Mouse (Mus musculus) hindbrain, embryonic 11.5 days (tissue): ENCODE measurements around the gene Dolk. TPM values are rescaled to one million over a fixed set of nuclear protein-coding genes. Genes with fewer than 3 reads are reported as not detected.

Source experiments
- ATAC-seq: fragments of 200-750 bp; cut with Nextera tagmentation; 2 replicates; pipeline ENCODE4 v1.8.0; 2017; ENCODE audit warnings: mild to moderate bottlenecking, moderate TSS enrichment, moderate library complexity; ENCODE audit not compliant: low FRiP score
- DNase-seq: peaks from one replicate; pipeline ENCODE4 v3.0.0-alpha.2; 2015; ENCODE audit warnings: low spot score
- H3K27ac ChIP-seq: fragments of 300-500 bp; sonication (generic); 2 replicates; pipeline ENCODE4 v1.5.1; 2014; ENCODE audit warnings: mild to moderate bottlenecking, low read depth, low read length
- H3K27me3 ChIP-seq: fragments of 300-500 bp; sonication (generic); 2 replicates; pipeline ENCODE4 v1.6.1; 2014; ENCODE audit warnings: mild to moderate bottlenecking, low read length, moderate library complexity, mixed read lengths; ENCODE audit not compliant: control insufficient read depth, insufficient read depth
- H3K36me3 ChIP-seq: fragments of 300-500 bp; sonication (generic); 2 replicates; pipeline ENCODE4 v1.6.1; 2014; ENCODE audit warnings: mild to moderate bottlenecking, low read length, moderate library complexity, mixed read lengths; ENCODE audit not compliant: control insufficient read depth, insufficient read depth
- H3K4me1 ChIP-seq: fragments of 300-500 bp; sonication (generic); replicated peaks from 2 replicates; pipeline ENCODE4 v1.6.1; 2014; ENCODE audit warnings: low read length, mixed read lengths; ENCODE audit not compliant: control insufficient read depth, insufficient read depth
- H3K4me2 ChIP-seq: fragments of 300-500 bp; sonication (generic); replicated peaks from 2 replicates; pipeline ENCODE4 v1.6.1; 2014; ENCODE audit warnings: mild to moderate bottlenecking, low read depth, low read length
- H3K4me3 ChIP-seq: fragments of 300-500 bp; sonication (generic); 2 replicates; pipeline ENCODE4 v1.5.1; 2014; ENCODE audit warnings: low read depth, low read length
- H3K9ac ChIP-seq: fragments of 300-500 bp; sonication (generic); 2 replicates; pipeline ENCODE4 v1.6.1; 2014; ENCODE audit warnings: low read depth, low read length
- H3K9me3 ChIP-seq: fragments of 300-500 bp; sonication (generic); 2 replicates; pipeline ENCODE4 v1.6.1; 2016; ENCODE audit warnings: low read length; ENCODE audit not compliant: control insufficient read depth
- WGBS: fragments of 180-500 bp; shearing (Covaris S2); extraction: QIAGEN DNeasy Blood & Tissue Kit; methylation state at CpG from one replicate; pipeline ENCODE4 v1.1.7; 2014; 5-methylcytosine and 5-hydroxymethylcytosine counted together
- polyA plus RNA-seq: library from polyadenylated mRNA; unstranded; fragments of >200 nt; fragmentation: Nextera tagmentation; extraction: Ambion mirVana; gene quantifications from 2 replicates; pipeline ENCODE4 v1.2.1, GENCODE M21; 2014

The Dolk gene
- polyA plus RNA-seq, 1 experiment from 2014 or later: 24.1 TPM

DNA sequence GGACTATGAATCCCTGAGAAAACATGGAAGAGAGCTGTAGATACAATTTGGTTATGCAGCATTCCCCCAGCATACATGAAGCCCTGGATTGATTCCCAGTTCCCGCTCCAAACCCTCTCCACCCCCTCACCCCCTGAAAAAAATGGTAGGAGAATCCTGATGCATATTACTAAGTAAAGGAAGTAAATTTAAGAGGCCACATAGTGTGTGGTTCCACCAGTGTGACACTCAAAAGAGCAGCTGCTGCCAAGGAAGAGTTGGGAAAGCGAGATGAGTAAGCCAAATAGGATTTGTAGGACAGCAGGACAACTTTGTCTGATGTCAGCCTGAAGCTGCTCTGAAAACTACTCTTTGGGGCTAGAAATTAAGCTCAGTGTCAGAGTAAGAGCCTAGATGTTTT is 25.3 kb upstream of the Dolk start:
- no peak for DNase-seq
- Histone ChIP-seq H3K9me3 (no peaks in the 10 kb centered on the region), H3K36me3 (peaks cover 25% of the 10 kb centered on the region)

DNA sequence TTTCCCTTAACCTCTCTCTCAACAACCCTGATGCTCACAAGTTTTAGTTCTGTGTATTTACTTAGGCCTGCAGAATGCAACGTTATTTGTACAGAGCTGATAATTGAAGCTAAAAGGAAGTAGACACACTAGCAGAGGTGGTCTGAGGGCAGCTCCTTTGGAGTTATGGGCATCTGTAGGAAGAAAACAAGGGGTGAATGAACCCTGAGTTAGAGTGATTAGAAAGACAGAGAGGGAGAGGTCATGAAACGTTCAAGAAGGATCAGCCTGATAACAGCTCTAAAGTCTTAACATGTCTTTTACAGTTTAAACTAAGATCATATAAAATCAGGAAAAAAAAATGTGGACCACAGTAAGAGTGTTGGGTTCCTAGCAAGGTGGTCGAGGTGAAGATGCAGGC is 23.2 kb upstream of the Dolk start:
- ATAC-seq (no peak), DNase-seq (no peak)
- no peaks in the 10 kb centered on the region for H3K4me1 ChIP-seq
- no peaks in the 10 kb centered on the region for H3K9me3 ChIP-seq
- H3K36me3 ChIP-seq: peaks cover 14% of the 10 kb centered on the region
- no peak overlapping the region for H3K4me2 ChIP-seq
- H3K9ac ChIP-seq: no peak overlapping the region
- no peak overlapping the region for H3K4me3 ChIP-seq
- no peaks in the 10 kb centered on the region for H3K27me3 ChIP-seq
- 93% methylated on average over 3 of the region's 3 CpGs for WGBS
- H3K27ac ChIP-seq: no peak overlapping the region

More for the DNA sequence above, 25.3 kb upstream of the Dolk start:
- no peak overlapping the region for H3K9ac ChIP-seq
- H3K4me2 ChIP-seq: no peak overlapping the region
- 100% methylated on average over 2 of the region's 2 CpGs for WGBS
- H3K4me1 ChIP-seq: no peaks in the 10 kb centered on the region
- no peak overlapping the region for H3K4me3 ChIP-seq
- H3K27me3 ChIP-seq: no peaks in the 10 kb centered on the region
- no peak for ATAC-seq
- H3K27ac ChIP-seq: no peak overlapping the region

DNA sequence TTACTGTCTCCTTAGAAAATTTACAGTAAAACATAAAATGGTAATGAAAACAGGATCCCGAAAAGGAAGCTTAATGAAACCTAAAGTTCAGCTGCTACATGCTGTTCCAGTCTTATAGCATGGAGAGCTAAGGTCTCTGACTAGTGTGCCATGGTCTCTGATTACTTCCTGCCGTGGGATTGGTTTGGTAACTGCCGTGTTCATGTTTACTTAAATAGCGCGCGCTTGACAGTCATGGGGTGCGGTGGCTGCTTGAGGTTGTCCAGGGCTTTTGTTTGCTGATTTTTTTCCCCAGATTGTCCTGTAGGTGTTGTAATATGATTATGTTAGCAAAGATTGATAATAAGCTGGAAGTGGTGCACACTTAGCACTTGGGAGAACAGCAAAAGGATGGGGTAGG is 20.0 kb upstream of the Dolk start:
- H3K27me3 ChIP-seq: no peaks in the 10 kb centered on the region
- DNase-seq (no peak), ATAC-seq (no peak)
- no peak overlapping the region for H3K4me2 ChIP-seq
- H3K4me3 ChIP-seq: no peak overlapping the region
- no peaks in the 10 kb centered on the region for H3K9me3 ChIP-seq
- WGBS: 98% methylated on average over 7 of the region's 7 CpGs
- no peak overlapping the region for H3K27ac ChIP-seq
- H3K36me3 ChIP-seq: peaks cover 14% of the 10 kb centered on the region
- H3K9ac ChIP-seq: no peak overlapping the region
- no peaks in the 10 kb centered on the region for H3K4me1 ChIP-seq

DNA sequence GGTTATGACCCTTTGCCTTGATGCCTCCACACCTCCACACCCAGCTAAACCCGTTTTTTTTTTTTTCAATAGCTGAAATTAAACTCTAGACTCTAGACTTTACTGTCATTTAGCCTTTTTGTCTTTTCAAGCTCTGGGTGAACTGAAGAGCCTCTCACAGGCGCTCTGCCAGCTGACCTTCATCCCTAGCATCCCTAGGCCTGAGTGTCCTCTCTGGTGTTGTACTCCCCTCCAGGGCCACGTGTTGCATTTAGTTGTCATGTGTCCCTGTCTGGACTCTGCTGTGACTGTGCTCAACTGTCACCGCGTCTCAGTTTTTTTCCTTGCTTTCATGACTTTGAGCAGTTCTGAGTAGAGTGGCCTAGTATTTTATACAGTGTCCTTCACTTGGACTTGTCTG is 13.8 kb upstream of the Dolk start:
- ATAC-seq: no peak
- Histone ChIP-seq H3K4me3 (no peak overlapping the region), H3K27me3 (no peaks in the 10 kb centered on the region), H3K4me1 (no peaks in the 10 kb centered on the region), H3K4me2 (no peak overlapping the region), H3K9ac (no peak overlapping the region), H3K36me3 (peaks cover 4% of the 10 kb centered on the region; the same call in 1 of the 2 replicates), H3K9me3 (no peaks in the 10 kb centered on the region), H3K27ac (no peak overlapping the region)
- no peak for DNase-seq
- WGBS: 94% methylated on average over 5 of the region's 5 CpGs

DNA sequence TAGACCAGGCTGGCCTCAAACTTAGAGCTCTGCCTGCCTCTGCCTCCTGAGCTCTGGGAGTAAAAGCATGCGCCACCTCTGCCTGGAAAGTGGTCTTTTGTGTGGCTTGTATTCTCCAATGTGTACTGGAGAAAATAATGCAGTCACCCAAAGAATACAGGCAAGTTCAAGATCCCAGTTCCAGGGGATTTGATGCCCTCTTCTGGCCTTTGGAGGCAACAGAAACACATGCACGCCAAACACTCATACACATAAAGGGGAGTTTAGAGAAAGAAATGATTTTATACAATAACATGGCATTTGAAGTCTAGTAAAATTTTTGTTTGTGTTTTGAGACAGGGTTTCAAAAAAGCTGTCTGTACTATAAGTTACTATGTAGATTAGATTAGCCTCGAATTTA is 13.4 kb upstream of the Dolk start:
- ATAC-seq: no peak
- no peak for DNase-seq
- no peak overlapping the region for H3K9ac ChIP-seq
- 80% methylated on average over 3 of the region's 3 CpGs for WGBS
- no peak overlapping the region for H3K27ac ChIP-seq
- H3K36me3 ChIP-seq: peaks cover 2% of the 10 kb centered on the region; the same call in 1 of the 2 replicates
- no peaks in the 10 kb centered on the region for H3K27me3 ChIP-seq
- no peak overlapping the region for H3K4me2 ChIP-seq
- H3K4me3 ChIP-seq: no peak overlapping the region
- no peaks in the 10 kb centered on the region for H3K4me1 ChIP-seq
- H3K9me3 ChIP-seq: no peaks in the 10 kb centered on the region

DNA sequence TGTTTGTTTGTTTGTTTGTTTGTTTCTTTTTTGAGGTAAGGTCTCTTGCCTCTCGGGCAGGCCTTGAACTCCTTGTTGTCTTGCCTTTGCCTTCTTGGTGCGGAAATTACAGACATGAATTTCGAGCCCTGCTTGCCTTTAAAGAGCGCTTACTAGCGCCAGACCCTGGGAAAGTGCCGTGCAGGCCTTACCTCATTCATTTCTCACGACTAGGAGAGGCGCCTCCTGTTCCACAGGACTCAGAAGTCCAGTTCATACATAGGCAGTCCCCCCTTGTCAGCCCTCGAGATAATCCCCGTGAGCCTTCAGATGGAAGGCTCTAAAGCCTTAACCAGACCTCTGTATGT is 866 bp upstream of the Dolk start:
- WGBS: 3% methylated on average over 10 of the region's 10 CpGs
- no peak overlapping the region for H3K27ac ChIP-seq

DNA sequence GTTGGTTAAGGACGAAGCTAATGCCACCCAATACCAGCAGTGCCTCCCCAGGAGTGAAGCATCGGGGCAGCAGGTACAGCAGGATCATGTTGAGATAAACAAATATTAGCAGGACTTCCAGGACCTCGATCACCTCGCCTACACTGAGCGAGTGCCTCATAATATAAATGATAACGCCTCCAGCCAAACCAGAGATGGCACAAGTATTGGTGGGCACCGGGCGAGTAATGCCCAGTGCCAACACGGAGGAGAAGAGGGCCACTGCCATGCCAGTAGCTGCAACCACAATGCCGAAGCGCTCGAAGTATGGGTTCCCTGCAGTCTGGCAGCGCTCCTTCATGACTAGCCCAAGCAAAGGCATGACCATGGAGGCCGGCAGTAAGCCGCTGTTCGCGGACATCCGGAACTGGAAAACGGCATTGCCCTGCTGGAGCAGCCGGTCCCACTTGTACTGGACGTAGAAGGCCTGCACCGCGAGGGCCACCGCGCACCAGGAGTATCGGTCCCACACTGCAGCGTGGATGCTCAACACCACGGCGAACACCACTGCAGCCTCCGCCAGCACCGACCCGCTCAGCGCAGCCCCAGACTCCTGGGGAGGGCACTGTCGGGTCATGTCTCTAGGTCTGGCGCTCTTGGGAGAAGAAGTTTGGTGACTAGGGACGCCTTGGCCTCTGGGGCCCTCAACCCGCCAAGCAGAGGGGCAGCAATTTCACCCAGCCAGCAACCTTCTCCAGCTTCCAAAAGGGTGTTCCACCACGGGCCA is 535 bp downstream of the Dolk start:
- Histone ChIP-seq H3K4me1 (peaks cover 7% of the 10 kb centered on the region; the same call in 1 of the 2 replicates), H3K36me3 (no peaks in the 10 kb centered on the region), H3K4me2 (peak overlapping the region; percentile 83), H3K27ac (no peak overlapping the region), H3K9me3 (no peaks in the 10 kb centered on the region), H3K9ac (peak overlapping the region; percentile 64), H3K27me3 (no peaks in the 10 kb centered on the region), H3K4me3 (peak overlapping the region; percentile 86)
- no peak for DNase-seq
- ATAC-seq: peak; percentile 73
- 17% methylated on average over 38 of the region's 38 CpGs for WGBS

More for the DNA sequence above, 866 bp upstream of the Dolk start:
- Histone ChIP-seq H3K4me1 (peaks cover 7% of the 10 kb centered on the region; the same call in 1 of the 2 replicates), H3K4me2 (peak overlapping the region; percentile 83), H3K9ac (peak overlapping the region; percentile 86), H3K9me3 (no peaks in the 10 kb centered on the region), H3K4me3 (peak overlapping the region; percentile 86), H3K36me3 (no peaks in the 10 kb centered on the region), H3K27me3 (no peaks in the 10 kb centered on the region)
- peak; percentile 39 for DNase-seq
- ATAC-seq: no peak

DNA sequence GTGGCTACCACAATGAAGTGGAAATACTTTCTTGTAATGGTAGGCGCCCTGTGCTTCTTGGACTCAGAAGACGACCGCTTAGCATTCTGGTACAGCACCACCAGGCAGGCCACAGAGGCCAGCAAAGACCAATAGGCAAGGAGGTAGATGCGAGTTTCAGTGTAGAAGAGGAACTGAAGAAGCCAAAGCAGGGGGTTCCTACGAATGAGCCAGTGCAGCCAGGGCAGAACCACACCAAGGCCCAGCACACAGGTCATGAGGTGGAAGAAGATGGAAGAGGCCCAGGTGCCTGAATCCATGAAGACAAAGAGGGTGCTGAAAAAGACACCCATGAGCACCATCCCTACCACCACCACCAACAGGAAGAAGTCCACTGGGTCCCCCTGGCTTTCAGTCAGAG is 1.1 kb downstream of the Dolk start:
- H3K9ac ChIP-seq: no peak overlapping the region
- no peaks in the 10 kb centered on the region for H3K9me3 ChIP-seq
- no peaks in the 10 kb centered on the region for H3K27me3 ChIP-seq
- no peaks in the 10 kb centered on the region for H3K36me3 ChIP-seq
- 90% methylated on average over 5 of the region's 5 CpGs for WGBS
- H3K4me1 ChIP-seq: peaks cover 7% of the 10 kb centered on the region; the same call in 1 of the 2 replicates
- DNase-seq: no peak
- H3K27ac ChIP-seq: no peak overlapping the region
- no peak for ATAC-seq
- no peak overlapping the region for H3K4me3 ChIP-seq
- peak overlapping the region; percentile 83; the same call in 1 of the 2 replicates for H3K4me2 ChIP-seq

DNA sequence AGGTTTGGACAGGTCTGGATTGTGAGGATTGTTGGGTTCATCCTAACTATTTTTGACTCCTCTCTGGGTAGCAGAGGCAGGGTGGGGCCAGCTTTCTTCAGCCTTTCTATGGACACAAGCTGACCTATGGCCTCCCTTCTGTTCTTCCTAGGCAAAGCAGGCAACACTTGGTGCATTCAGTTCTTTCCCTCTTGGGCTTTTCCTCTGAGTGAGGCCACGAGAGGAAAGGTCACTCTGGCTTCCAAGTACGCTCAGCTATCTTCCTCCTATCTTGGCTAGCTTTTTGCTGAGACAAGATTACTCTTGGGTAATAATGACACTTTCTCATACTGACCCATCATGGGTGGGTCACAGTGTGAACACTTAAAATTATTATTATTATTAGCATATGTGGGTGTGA is 2.9 kb downstream of the Dolk start:
- Histone ChIP-seq H3K4me3 (no peak overlapping the region), H3K9ac (no peak overlapping the region), H3K9me3 (no peaks in the 10 kb centered on the region), H3K27ac (no peak overlapping the region), H3K4me2 (no peak overlapping the region), H3K27me3 (no peaks in the 10 kb centered on the region), H3K4me1 (peaks cover 7% of the 10 kb centered on the region; the same call in 1 of the 2 replicates), H3K36me3 (no peaks in the 10 kb centered on the region)
- ATAC-seq: no peak
- WGBS: 97% methylated on average over 2 of the region's 2 CpGs
- no peak for DNase-seq
